10 mouse cellular contexts compared by ENCODE assay signal in the genomic region with DNA sequence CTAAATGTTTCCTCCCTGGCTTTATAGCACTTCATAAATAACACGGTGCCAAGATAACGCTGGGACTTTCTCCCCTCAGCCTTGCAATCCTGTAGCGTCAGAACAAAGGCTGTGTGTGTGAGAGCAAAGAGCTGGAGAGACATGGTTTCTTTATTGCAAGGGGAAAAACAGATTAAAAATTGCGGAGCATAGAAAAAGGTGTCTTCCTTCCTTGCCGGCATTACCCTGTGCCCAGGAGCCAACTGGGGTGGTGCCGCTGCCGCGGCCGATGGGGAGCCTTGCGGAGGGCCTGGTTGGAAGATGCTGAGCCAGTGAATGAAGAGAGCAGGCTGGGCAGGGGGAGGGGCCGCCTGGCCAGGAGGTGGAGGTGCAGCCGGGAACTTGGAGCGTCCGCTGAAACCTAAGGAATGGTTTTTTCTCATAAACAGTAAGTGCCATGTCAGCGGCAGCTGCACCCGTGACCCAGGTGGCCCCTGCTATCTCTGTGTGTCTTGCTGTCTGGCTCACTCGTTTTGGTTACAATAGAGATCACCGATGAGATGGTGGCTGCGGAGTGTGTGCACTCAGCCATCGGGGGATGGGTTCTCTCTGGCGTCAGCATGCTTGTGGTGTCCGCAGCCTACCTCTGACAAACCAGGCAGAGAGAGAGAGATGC.
A peak's percentile ranks its signal among the peaks of the same experiment; 100 is the strongest.
DNase-seq lines count a peak whose midpoint lies in the region; ATAC-seq and TF ChIP-seq lines count a peak whose summit lies in the region.
"Had no signal": no experiment of that assay in that cellular context is flagged by ENCODE, and none has a peak within 500 bp of the region (broad histone marks: within the 10 kb centered on the region; RNA-seq: fewer than 3 reads in every experiment).

No protein-coding gene starts in this region.

- no peak for TF ChIP-seq EP300 in liver, embryonic 14.5 days (IDR thresholded peaks at IDR 0.05; ENCODE audit: low read depth)

- no peak for DNase-seq in heart, postnatal 14 days
- DNase-seq in brain, adult 2 months (ENCODE audit: low read depth, low spot score): peak; percentile 95
- DNase-seq in forebrain, embryonic 11.5 days (ENCODE audit: low spot score): peak; percentile 64
- DNase-seq in layer of hippocampus, adult 11-12 months (ENCODE audit: low spot score): peak; percentile 77
- DNase-seq in liver, embryonic 14.5 days (ENCODE audit: low read depth in 3 of 3, low spot score in 3 of 3): no peak
- peak; percentile 34 for DNase-seq in skeletal muscle tissue, adult 2 months (ENCODE audit: low read depth, low spot score)

- TF ChIP-seq CTCF in liver, embryonic 14.5 days (IDR thresholded peaks at IDR 0.05; ENCODE audit: low read depth): no peak

- peak overlapping the region; percentile 34 for H3K9ac ChIP-seq in heart, embryonic 12.5 days
- peak overlapping the region; percentile 47 for H3K9ac ChIP-seq in forebrain, embryonic 11.5 days (ENCODE audit: low read length)
- no peak overlapping the region for H3K9ac ChIP-seq in liver, embryonic 14.5 days (replicated peaks)

- H3K27ac ChIP-seq in heart, embryonic 12.5 days (ENCODE audit: poor library complexity, severe bottlenecking): no peak overlapping the region
- H3K27ac ChIP-seq in forebrain, embryonic 11.5 days (ENCODE audit: low read depth, low read length): no peak overlapping the region
- H3K27ac ChIP-seq in liver, embryonic 14.5 days: no peak overlapping the region
- H3K27ac ChIP-seq: macrophage had no signal

- intact Hi-C loops in heart, postnatal 14 days (cut with DNase I): no loop called here

- ATAC-seq in heart, embryonic 12.5 days (ENCODE audit: insufficient number of reproducible peaks, low FRiP score): peak; percentile 61; the same call in 1 of the 2 replicates
- peak; percentile 64; the same call in 1 of the 2 replicates for ATAC-seq in forebrain, embryonic 11.5 days (replicated peaks; ENCODE audit: low FRiP score)
- ATAC-seq in liver, embryonic 14.5 days (ENCODE audit: insufficient read depth): no peak
- ATAC-seq in megakaryocyte progenitor cell, adult 5-6 weeks (replicated peaks; ENCODE audit: poor library complexity): no peak

- H3K36me3 ChIP-seq in heart, embryonic 12.5 days: peaks cover 22% of the 10 kb centered on the region
- peaks cover 6% of the 10 kb centered on the region for H3K36me3 ChIP-seq in forebrain, embryonic 11.5 days (ENCODE audit: control insufficient read depth, insufficient read depth, low read length)
- H3K36me3 ChIP-seq in liver, embryonic 14.5 days (replicated peaks; ENCODE audit: control insufficient read depth, insufficient read depth, low read depth): no peaks in the 10 kb centered on the region

- no peaks in the 10 kb centered on the region for H3K9me3 ChIP-seq in heart, embryonic 12.5 days (replicated peaks)
- no peaks in the 10 kb centered on the region for H3K9me3 ChIP-seq in forebrain, embryonic 11.5 days (ENCODE audit: control insufficient read depth, low read length)
- no peaks in the 10 kb centered on the region for H3K9me3 ChIP-seq in liver, embryonic 14.5 days (ENCODE audit: control insufficient read depth, low read length)

- no peaks in the 10 kb centered on the region for H3K27me3 ChIP-seq in heart, embryonic 12.5 days (replicated peaks)
- no peaks in the 10 kb centered on the region for H3K27me3 ChIP-seq in forebrain, embryonic 11.5 days (ENCODE audit: control insufficient read depth, insufficient read depth, low read length)
- H3K27me3 ChIP-seq in liver, embryonic 14.5 days (ENCODE audit: control insufficient read depth, insufficient read depth, low read length): no peaks in the 10 kb centered on the region; the same call in 1 of the 2 replicates
- H3K27me3 ChIP-seq: CH12.LX had no signal

- peaks cover 32% of the 10 kb centered on the region for H3K4me1 ChIP-seq in heart, embryonic 12.5 days (replicated peaks)
- 0 out of 2 replicates have a peak, but pooled peaks cover 3% of the 10 kb centered on the region for H3K4me1 ChIP-seq in forebrain, embryonic 11.5 days (replicated peaks; ENCODE audit: control insufficient read depth, insufficient read depth, low read length)
- H3K4me1 ChIP-seq in liver, embryonic 14.5 days (replicated peaks; ENCODE audit: control insufficient read depth in 2 of 2, insufficient read depth in 2 of 2, low read length in 1 of 2): no peaks in the 10 kb centered on the region

- peak overlapping the region; percentile 79 for H3K4me2 ChIP-seq in heart, embryonic 12.5 days
- H3K4me2 ChIP-seq in forebrain, embryonic 11.5 days (ENCODE audit: low read depth, low read length, severe bottlenecking): peak overlapping the region; percentile 38
- peak overlapping the region; percentile 22 for H3K4me2 ChIP-seq in liver, embryonic 14.5 days (ENCODE audit: low read depth)

- 5% methylated on average over 22 of the region's 22 CpGs for whole genome bisulfite sequencing in heart, embryonic 12.5 days
- 6% methylated on average over 22 of the region's 22 CpGs for WGBS in forebrain, embryonic 11.5 days
- 15% methylated on average over 22 of the region's 22 CpGs for WGBS in liver, embryonic 14.5 days (ENCODE audit: insufficient replicate concordance)

- peak overlapping the region; percentile 42 for H3K4me3 ChIP-seq in heart, embryonic 12.5 days
- 0 out of 2 replicates have a peak overlapping the region, but pooled peaks have one; percentile 10 for H3K4me3 ChIP-seq in forebrain, embryonic 11.5 days (ENCODE audit: low read depth, low read length)
- H3K4me3 ChIP-seq in liver, embryonic 14.5 days (ENCODE audit: insufficient read depth in 1 of 2, low read depth in 2 of 2, low read length in 2 of 2): no peak overlapping the region

Comparison
In these comparisons a context has a peak if more than half of its experiments do, and no peak if none do; other contexts are left out.
1. ATAC-seq: peak in heart, embryonic 12.5 days (single experiment) and forebrain, embryonic 11.5 days (single experiment); none in liver, embryonic 14.5 days (single experiment) and megakaryocyte progenitor cell, adult 5-6 weeks (single experiment).
2. H3K4me2 ChIP-seq: peak in every context shown above with its lines; median percentile 79 in heart, embryonic 12.5 days; 38 in forebrain, embryonic 11.5 days; 22 in liver, embryonic 14.5 days.
3. H3K4me3 ChIP-seq: peak in heart, embryonic 12.5 days (single experiment) and forebrain, embryonic 11.5 days (single experiment); none in liver, embryonic 14.5 days (0 of 2).
4. DNase-seq: peak in brain, adult 2 months (single experiment), forebrain, embryonic 11.5 days (single experiment), layer of hippocampus, adult 11-12 months (single experiment) and skeletal muscle tissue, adult 2 months (single experiment); none in heart, postnatal 14 days (0 of 2) and liver, embryonic 14.5 days (0 of 3).